Mouse (Mus musculus) heart, adult 2 months (tissue): ENCODE measurements at regions not wholly inside any gene's neighbourhood (a gene's known extent, or its start where the extent isn't known, plus 50 kb on each side); places are given as distances from the start of the nearest gene placed in this dataset.
A peak's percentile ranks its signal among the peaks of the same experiment; 100 is the strongest.

Experiments
- CTCF ChIP-seq: fragments of 200-600 bp; IDR thresholded peaks from 2 replicates; pipeline ENCODE4 v1.8.1; 2022; ENCODE audit warnings: antibody characterized with exemption, mild to moderate bottlenecking, moderate library complexity
- EP300 ChIP-seq: fragments of 200-500 bp; IDR thresholded peaks from 2 replicates; pipeline ENCODE4 v1.6.1; 2011; ENCODE audit warnings: low read depth, low read length, control low read depth; ENCODE audit not compliant: insufficient read depth
- POLR2A ChIP-seq: fragments of 200-500 bp; IDR thresholded peaks from 2 replicates; pipeline ENCODE4 v1.6.1; 2011; ENCODE audit warnings: mild to moderate bottlenecking, low read depth, low read length, control low read depth; ENCODE audit not compliant: insufficient read depth

DNA sequence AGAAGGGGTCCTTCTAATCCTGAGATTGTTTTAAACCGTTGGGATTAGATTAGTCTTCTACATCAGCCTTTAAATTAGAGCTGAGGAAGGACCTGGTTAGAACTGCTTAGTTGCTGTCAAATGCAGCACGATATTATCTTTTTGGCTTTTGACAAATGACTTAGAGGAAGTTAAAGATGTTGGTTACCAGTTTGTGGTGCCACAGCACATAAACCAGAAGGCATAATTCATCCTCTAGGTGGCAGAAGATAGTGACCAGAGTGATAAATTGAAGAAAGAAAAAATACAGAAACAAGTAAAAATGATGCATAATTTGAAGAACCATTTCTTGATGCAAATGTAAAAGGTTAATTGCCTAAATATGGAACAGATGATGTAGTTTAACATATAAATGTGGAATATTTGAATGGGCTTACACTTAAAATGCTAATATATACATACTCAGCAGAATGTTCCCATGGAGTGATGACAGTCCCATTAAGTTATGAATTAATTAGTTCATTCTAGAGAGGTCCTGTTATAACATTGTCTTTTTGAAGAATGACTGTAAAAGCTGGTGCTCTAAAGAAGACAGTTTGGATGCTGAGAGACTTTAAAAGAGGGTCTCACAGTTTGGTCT lies 760.0 kb downstream of the 1190002N15Rik start:
- TF ChIP-seq POLR2A (no peak), CTCF (peak; percentile 36), EP300 (no peak)
